Mouse (Mus musculus) intestine, postnatal 0 days (tissue): ENCODE results near the gene Ppm1a. TPM values are rescaled to one million over a fixed set of nuclear protein-coding genes. Genes with fewer than 3 reads are reported as not detected.

ENCODE experiments used
- ATAC-seq: fragments of 200-750 bp; cut with Nextera tagmentation; 2 replicates; pipeline ENCODE4 v1.8.0; 2017; ENCODE audit warnings: mild to moderate bottlenecking, moderate TSS enrichment, moderate library complexity
- H3K27ac ChIP-seq: fragments of 300-500 bp; sonication (generic); 2 replicates; pipeline ENCODE4 v1.5.1; 2014; ENCODE audit warnings: mild to moderate bottlenecking, low read depth, low read length, moderate library complexity
- H3K27me3 ChIP-seq: fragments of 300-500 bp; sonication (generic); replicated peaks from 2 replicates; pipeline ENCODE4 v1.6.1; 2014; ENCODE audit warnings: low read length, mixed read lengths; ENCODE audit not compliant: control insufficient read depth, insufficient read depth
- H3K36me3 ChIP-seq: fragments of 300-500 bp; sonication (generic); 2 replicates; pipeline ENCODE4 v1.6.1; 2014; ENCODE audit warnings: mild to moderate bottlenecking, moderate library complexity; ENCODE audit not compliant: control insufficient read depth, insufficient read depth
- H3K4me1 ChIP-seq: fragments of 300-500 bp; sonication (generic); replicated peaks from 2 replicates; pipeline ENCODE4 v1.6.1; 2014; ENCODE audit warnings: antibody characterized with exemption, low read length, mixed read lengths; ENCODE audit not compliant: control insufficient read depth, insufficient read depth
- H3K4me2 ChIP-seq: fragments of 300-500 bp; sonication (generic); replicated peaks from 2 replicates; pipeline ENCODE4 v1.6.1; 2014; ENCODE audit warnings: low read depth, mild to moderate bottlenecking, moderate library complexity
- H3K4me3 ChIP-seq: fragments of 300-500 bp; sonication (generic); 2 replicates; pipeline ENCODE4 v1.5.1; 2014; ENCODE audit warnings: low read depth, low read length
- H3K9ac ChIP-seq: fragments of 300-500 bp; sonication (generic); 2 replicates; pipeline ENCODE4 v1.6.1; 2014; ENCODE audit warnings: mild to moderate bottlenecking, low read depth, low read length
- H3K9me3 ChIP-seq: fragments of 300-500 bp; sonication (generic); 2 replicates; pipeline ENCODE4 v1.6.1; 2016; ENCODE audit warnings: mixed run types; ENCODE audit not compliant: control insufficient read depth
- CTCF ChIP-seq: sonication (generic); IDR thresholded peaks from 2 replicates; pipeline ENCODE4 v1.5.1; 2016; ENCODE audit warnings: low read depth, mild to moderate bottlenecking, control low read depth, antibody characterized with exemption, moderate library complexity
- WGBS: fragments of 180-500 bp; shearing (Covaris S2); extraction: QIAGEN DNeasy Blood & Tissue Kit; methylation state at CpG from one replicate; pipeline ENCODE4 v1.1.7; 2014; 5-methylcytosine and 5-hydroxymethylcytosine counted together
- polyA plus RNA-seq: library from polyadenylated mRNA; unstranded; fragments of >200 nt; fragmentation: Nextera tagmentation; extraction: Ambion mirVana; gene quantifications from 2 replicates; pipeline ENCODE4 v1.2.1, GENCODE M21; 2015

The Ppm1a gene
- polyA plus RNA-seq, 1 experiment from 2014 or later: 73.1 TPM

GRCm38 (mm10) chr12:72759956-72760355 lies 2.7 kb downstream of the Ppm1a start:
- H3K27ac ChIP-seq: no peak overlapping the region
- 11% methylated on average over 7 of the region's 7 CpGs for WGBS

GRCm38 (mm10) chr12:72760376-72761229 lies 3.3 kb downstream of the Ppm1a start:
- Histone ChIP-seq H3K9me3 (no peaks in the 10 kb centered on the region), H3K9ac (peak overlapping the region; percentile 100), H3K36me3 (no peaks in the 10 kb centered on the region), H3K27me3 (no peaks in the 10 kb centered on the region), H3K4me2 (peak overlapping the region; percentile 92), H3K4me1 (no peaks in the 10 kb centered on the region; the same call in 1 of the 2 replicates), H3K4me3 (peak overlapping the region; percentile 95), H3K27ac (peak overlapping the region; percentile 100)
- WGBS: under 1% methylated on average over 66 of the region's 78 CpGs
- TF ChIP-seq CTCF: 0 out of 2 replicates have a peak, but pooled peaks have one; percentile 5
- ATAC-seq: peak; percentile 95

More at GRCm38 (mm10) chr12:72759956-72760355, 2.7 kb downstream of the Ppm1a start:
- no peak for ATAC-seq
- Histone ChIP-seq H3K9ac (peak overlapping the region; percentile 100), H3K27me3 (no peaks in the 10 kb centered on the region), H3K36me3 (no peaks in the 10 kb centered on the region), H3K9me3 (no peaks in the 10 kb centered on the region), H3K4me1 (no peaks in the 10 kb centered on the region; the same call in 1 of the 2 replicates), H3K4me2 (peak overlapping the region; percentile 92), H3K4me3 (peak overlapping the region; percentile 95)
- no peak for TF ChIP-seq CTCF

- Histone ChIP-seq H3K4me3 (peak overlapping the region; percentile 95), H3K27ac (peak overlapping the region; percentile 100), H3K36me3 (no peaks in the 10 kb centered on the region), H3K9ac (peak overlapping the region; percentile 100), H3K4me2 (peak overlapping the region; percentile 92), H3K4me1 (no peaks in the 10 kb centered on the region; the same call in 1 of the 2 replicates), H3K9me3 (no peaks in the 10 kb centered on the region), H3K27me3 (no peaks in the 10 kb centered on the region)
- TF ChIP-seq CTCF: no peak
- ATAC-seq: peak; percentile 69
- WGBS: under 1% methylated on average over 30 of the region's 71 CpGs
Observed at GRCm38 (mm10) chr12:72761230-72761648, 4.0 kb downstream of the Ppm1a start.

- no peaks in the 10 kb centered on the region; the same call in 1 of the 2 replicates for H3K4me1 ChIP-seq
- H3K9me3 ChIP-seq: no peaks in the 10 kb centered on the region
- peak overlapping the region; percentile 92 for H3K4me2 ChIP-seq
- no peak for TF ChIP-seq CTCF
- H3K27ac ChIP-seq: peak overlapping the region; percentile 100
- no peaks in the 10 kb centered on the region for H3K27me3 ChIP-seq
- H3K9ac ChIP-seq: peak overlapping the region; percentile 100
- H3K4me3 ChIP-seq: peak overlapping the region; percentile 95
- 1% methylated on average over 42 of the region's 43 CpGs for WGBS
- ATAC-seq: peak; percentile 55
- H3K36me3 ChIP-seq: no peaks in the 10 kb centered on the region
Observed at GRCm38 (mm10) chr12:72761649-72762261, 4.5 kb downstream of the Ppm1a start.

GRCm38 (mm10) chr12:72762502-72762901 lies 5.2 kb downstream of the Ppm1a start:
- H3K27ac ChIP-seq: peak overlapping the region; percentile 100; the same call in 1 of the 2 replicates
- no peak for TF ChIP-seq CTCF
- 10% methylated on average over 1 of the region's 1 CpGs for WGBS
- peak overlapping the region; percentile 92 for H3K4me2 ChIP-seq
- peak overlapping the region; percentile 95 for H3K4me3 ChIP-seq
- H3K9me3 ChIP-seq: no peaks in the 10 kb centered on the region
- no peaks in the 10 kb centered on the region; the same call in 1 of the 2 replicates for H3K4me1 ChIP-seq
- no peaks in the 10 kb centered on the region for H3K27me3 ChIP-seq
- ATAC-seq: no peak
- 0 out of 2 replicates have a peak overlapping the region, but pooled peaks have one; percentile 100 for H3K9ac ChIP-seq
- H3K36me3 ChIP-seq: no peaks in the 10 kb centered on the region

GRCm38 (mm10) chr12:72763156-72763555 lies 5.9 kb downstream of the Ppm1a start:
- 24% methylated on average over 1 of the region's 1 CpGs for WGBS
- Histone ChIP-seq H3K4me2 (peak overlapping the region; percentile 92), H3K4me3 (no peak overlapping the region), H3K4me1 (peaks cover under 1% of the 10 kb centered on the region; the same call in 1 of the 2 replicates), H3K27ac (no peak overlapping the region), H3K36me3 (no peaks in the 10 kb centered on the region), H3K9ac (no peak overlapping the region), H3K27me3 (no peaks in the 10 kb centered on the region), H3K9me3 (no peaks in the 10 kb centered on the region)
- no peak for ATAC-seq
- no peak for TF ChIP-seq CTCF
